Mouse (Mus musculus): ENCODE measurements around the gene Strada. TPM values are rescaled to one million over a fixed set of nuclear protein-coding genes. Genes with fewer than 3 reads are reported as not detected.

Strada gene
- total and polyA plus RNA-seq, 2 experiments from 2014 or later, result 25.0 to 39.2 TPM

- DNase-seq (ENCODE audit: low spot score), result no peak
- H3K9me3 ChIP-seq (ENCODE audit: low read length), result no peaks in the 10 kb centered on the region
- H3K4me3 ChIP-seq (ENCODE audit: low read length), result peak overlapping the region; percentile 71
- TF ChIP-seq CTCF (IDR thresholded peaks at IDR 0.05; ENCODE audit: low read depth), result no peak
- 82% methylated on average over 5 of the region's 5 CpGs for WGBS
- H3K9ac ChIP-seq (replicated peaks; ENCODE audit: low read length), result no peak overlapping the region
- peak overlapping the region; percentile 78 for H3K4me2 ChIP-seq (ENCODE audit: low read depth, low read length)
- no peak for ATAC-seq
- no peak overlapping the region for H3K27ac ChIP-seq
- peaks cover 8% of the 10 kb centered on the region for H3K4me1 ChIP-seq (ENCODE audit: insufficient read depth, low read length)
- no peaks in the 10 kb centered on the region for H3K27me3 ChIP-seq (ENCODE audit: insufficient read depth, low read length)
- H3K36me3 ChIP-seq (ENCODE audit: insufficient read depth, low read length), result no peaks in the 10 kb centered on the region
These were observed 9.7 kb downstream of the Strada start for GRCm38 (mm10) chr11:106192241-106192640.

- Histone ChIP-seq H3K27ac (no peak overlapping the region), H3K4me2 (ENCODE audit: low read depth, low read length) (no peak overlapping the region), H3K36me3 (ENCODE audit: insufficient read depth, low read length) (no peaks in the 10 kb centered on the region), H3K9ac (replicated peaks; ENCODE audit: low read length) (no peak overlapping the region), H3K9me3 (ENCODE audit: low read length) (no peaks in the 10 kb centered on the region), H3K27me3 (ENCODE audit: insufficient read depth, low read length) (no peaks in the 10 kb centered on the region), H3K4me3 (ENCODE audit: low read length) (no peak overlapping the region), H3K4me1 (ENCODE audit: insufficient read depth, low read length) (peaks cover 8% of the 10 kb centered on the region)
- no peak for ATAC-seq
- TF ChIP-seq CTCF (IDR thresholded peaks at IDR 0.05; ENCODE audit: low read depth), result no peak
- 98% methylated on average over 3 of the region's 3 CpGs for WGBS
- no peak for DNase-seq (ENCODE audit: low spot score)
These were observed 10.3 kb downstream of the Strada start for GRCm38 (mm10) chr11:106191716-106192115.

GRCm38 (mm10) chr11:106187326-106187725 is 14.6 kb downstream of the Strada start:
- H3K27me3 ChIP-seq (ENCODE audit: insufficient read depth, low read length), result no peaks in the 10 kb centered on the region
- no peak overlapping the region for H3K27ac ChIP-seq
- no peak for TF ChIP-seq CTCF (IDR thresholded peaks at IDR 0.05; ENCODE audit: low read depth)
- H3K4me3 ChIP-seq (ENCODE audit: low read length), result no peak overlapping the region
- WGBS, result 96% methylated on average over 4 of the region's 4 CpGs
- no peak overlapping the region for H3K4me2 ChIP-seq (ENCODE audit: low read depth, low read length)
- H3K36me3 ChIP-seq (ENCODE audit: insufficient read depth, low read length), result peaks cover 7% of the 10 kb centered on the region; the same call in 1 of the 2 replicates
- no peak overlapping the region for H3K9ac ChIP-seq (replicated peaks; ENCODE audit: low read length)
- no peaks in the 10 kb centered on the region for H3K9me3 ChIP-seq (ENCODE audit: low read length)
- DNase-seq (ENCODE audit: low spot score), result no peak
- H3K4me1 ChIP-seq (ENCODE audit: insufficient read depth, low read length), result peaks cover under 1% of the 10 kb centered on the region; the same call in 1 of the 2 replicates
- no peak for ATAC-seq

GRCm38 (mm10) chr11:106180449-106180801 is 21.5 kb downstream of the Strada start:
- H3K9ac ChIP-seq (replicated peaks; ENCODE audit: low read length), result no peak overlapping the region
- H3K9me3 ChIP-seq (ENCODE audit: low read length), result no peaks in the 10 kb centered on the region
- ATAC-seq (no peak), DNase-seq (ENCODE audit: low spot score) (no peak)
- H3K27me3 ChIP-seq (ENCODE audit: insufficient read depth, low read length), result no peaks in the 10 kb centered on the region
- H3K4me2 ChIP-seq (ENCODE audit: low read depth, low read length), result no peak overlapping the region
- TF ChIP-seq CTCF (IDR thresholded peaks at IDR 0.05; ENCODE audit: low read depth), result no peak
- WGBS, result 89% methylated on average over 2 of the region's 2 CpGs
- H3K27ac ChIP-seq, result no peak overlapping the region
- no peak overlapping the region for H3K4me3 ChIP-seq (ENCODE audit: low read length)
- 0 out of 2 replicates have a peak, but pooled peaks cover 4% of the 10 kb centered on the region for H3K36me3 ChIP-seq (ENCODE audit: insufficient read depth, low read length)
- H3K4me1 ChIP-seq (ENCODE audit: insufficient read depth, low read length), result no peaks in the 10 kb centered on the region

- 77% methylated on average over 7 of the region's 7 CpGs for WGBS
- no peak for DNase-seq (ENCODE audit: low spot score)
- Histone ChIP-seq H3K9ac (replicated peaks; ENCODE audit: low read length) (no peak overlapping the region), H3K4me1 (ENCODE audit: insufficient read depth, low read length) (no peaks in the 10 kb centered on the region), H3K4me3 (ENCODE audit: low read length) (no peak overlapping the region), H3K9me3 (ENCODE audit: low read length) (no peaks in the 10 kb centered on the region), H3K27ac (no peak overlapping the region), H3K4me2 (ENCODE audit: low read depth, low read length) (no peak overlapping the region), H3K36me3 (ENCODE audit: insufficient read depth, low read length) (0 out of 2 replicates have a peak, but pooled peaks cover 4% of the 10 kb centered on the region), H3K27me3 (ENCODE audit: insufficient read depth, low read length) (no peaks in the 10 kb centered on the region)
- no peak for TF ChIP-seq CTCF (IDR thresholded peaks at IDR 0.05; ENCODE audit: low read depth)
- no peak for ATAC-seq
These were observed 22.1 kb downstream of the Strada start for GRCm38 (mm10) chr11:106179711-106180448.

- no peak for ATAC-seq
- Histone ChIP-seq H3K27ac (no peak overlapping the region), H3K9ac (replicated peaks; ENCODE audit: low read length) (no peak overlapping the region), H3K36me3 (ENCODE audit: insufficient read depth, low read length) (0 out of 2 replicates have a peak, but pooled peaks cover 4% of the 10 kb centered on the region), H3K4me1 (ENCODE audit: insufficient read depth, low read length) (no peaks in the 10 kb centered on the region), H3K4me3 (ENCODE audit: low read length) (no peak overlapping the region), H3K4me2 (ENCODE audit: low read depth, low read length) (no peak overlapping the region), H3K9me3 (ENCODE audit: low read length) (no peaks in the 10 kb centered on the region), H3K27me3 (ENCODE audit: insufficient read depth, low read length) (no peaks in the 10 kb centered on the region)
- 78% methylated on average over 5 of the region's 5 CpGs for WGBS
- TF ChIP-seq CTCF (IDR thresholded peaks at IDR 0.05; ENCODE audit: low read depth), result no peak
- no peak for DNase-seq (ENCODE audit: low spot score)
These were observed 23.8 kb downstream of the Strada start for GRCm38 (mm10) chr11:106178036-106178782.
